Mouse (Mus musculus): ENCODE measurements around the gene Thap7.
"Not testable (repeated sequence)": the region's sequence is repeated elsewhere in the genome, so short reads cannot be mapped to it uniquely, and the experiment has no call there.

The Thap7 gene

GRCm38 (mm10) chr16:17530640-17531288 is at the start of gene Thap7:
Gene Thap7 (minus strand): TSS chr16:17531136.
- DNase-seq (ENCODE audit: low spot score) = peak; percentile 91

DNA sequence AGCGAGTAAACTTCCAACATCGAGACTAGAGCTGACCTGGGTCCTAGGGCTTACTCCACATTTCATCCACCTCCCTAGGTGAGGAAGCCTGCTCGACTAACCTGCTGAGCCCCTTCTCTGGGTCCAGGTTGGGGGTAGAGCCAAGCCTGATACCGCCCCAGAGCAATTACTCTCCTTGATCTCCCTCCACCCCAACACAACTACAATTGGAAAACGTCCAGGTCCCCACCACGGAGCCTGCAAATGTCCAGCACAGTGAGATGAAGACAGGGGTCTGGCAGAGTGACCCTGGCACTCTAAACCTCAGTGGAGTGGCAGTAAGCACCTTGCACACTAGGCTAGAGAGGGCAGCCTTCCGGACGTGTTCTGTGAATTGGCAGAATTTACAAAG is 45.9 kb upstream of the Thap7 start:
- DNase-seq (ENCODE audit: low spot score) = no peak

DNA sequence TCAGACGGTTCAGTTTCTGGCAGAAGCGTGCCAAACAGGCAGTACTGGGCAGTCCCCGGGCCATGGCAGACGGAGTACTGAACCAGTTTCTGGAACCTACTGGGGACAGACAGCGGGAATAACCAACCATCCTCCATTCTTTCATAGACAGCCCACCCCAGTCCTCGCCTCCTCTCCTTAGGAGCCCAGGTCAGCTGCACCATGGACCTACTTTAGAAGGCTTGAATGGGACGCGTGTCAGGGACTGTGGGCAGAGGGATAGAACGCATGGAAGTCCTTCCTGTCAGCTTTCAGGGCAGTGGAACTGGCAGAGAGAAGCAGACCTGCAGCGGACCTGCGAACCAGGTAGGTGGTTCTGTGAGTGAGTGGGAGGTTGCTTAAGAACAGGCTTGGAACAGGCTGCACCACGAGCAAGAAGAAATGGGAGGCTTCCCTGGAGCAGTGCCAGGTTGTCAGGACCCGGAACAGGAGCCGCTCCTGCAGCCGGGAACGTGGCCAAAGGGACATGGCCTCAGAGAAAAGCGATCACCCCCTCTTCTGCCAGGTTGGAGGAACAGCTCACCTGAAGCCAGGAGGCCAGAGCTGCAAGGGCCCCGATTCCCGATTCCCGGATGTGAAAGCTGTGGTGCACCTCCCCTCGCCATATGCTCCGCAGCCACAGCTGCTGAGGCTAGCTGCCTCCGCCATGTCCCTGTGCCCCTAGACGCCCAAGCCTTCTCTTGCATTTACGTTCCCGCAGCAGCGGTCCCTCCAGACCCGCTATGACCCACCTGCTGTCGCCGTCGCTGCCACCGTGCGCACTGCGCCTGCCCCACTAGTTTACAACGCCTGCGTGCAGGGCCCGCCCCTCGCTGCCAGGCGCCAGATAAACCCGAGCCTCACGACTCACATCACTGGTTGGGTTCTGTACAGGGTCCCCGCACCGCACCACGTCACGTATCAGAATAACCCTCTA is 45.2 kb upstream of the Thap7 start:
- DNase-seq (ENCODE audit: low spot score) = no peak

- DNase-seq (ENCODE audit: low spot score) = no peak
Observed at GRCm38 (mm10) chr16:17566186-17566585, 35.2 kb upstream of the Thap7 start.

- DNase-seq (ENCODE audit: low spot score) = no peak
Observed at GRCm38 (mm10) chr16:17564771-17565170, 33.8 kb upstream of the Thap7 start.

GRCm38 (mm10) chr16:17564221-17564620 is 33.3 kb upstream of the Thap7 start:
- no peak for DNase-seq (ENCODE audit: low spot score)

DNA sequence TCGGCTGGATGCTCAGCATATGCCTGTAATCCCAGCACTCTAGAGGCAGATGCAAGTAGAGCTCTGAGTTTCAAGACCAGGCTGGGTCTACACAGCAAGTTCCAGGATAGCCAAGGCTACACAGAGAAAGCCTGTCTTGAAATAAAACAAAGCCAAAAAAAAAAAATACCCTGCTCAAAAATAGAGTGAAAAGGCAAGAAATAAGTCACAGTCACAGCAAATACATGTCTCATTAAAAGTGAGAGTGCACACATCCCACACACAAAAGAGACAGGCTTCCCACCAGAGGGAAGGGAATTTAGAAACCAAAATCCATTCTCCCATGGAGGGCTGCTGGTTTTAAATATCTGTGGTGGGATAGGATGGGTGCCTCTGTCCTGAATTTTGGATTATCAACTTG is 32.6 kb upstream of the Thap7 start:
- no peak for DNase-seq (ENCODE audit: low spot score)

- no peak for DNase-seq (ENCODE audit: low spot score)
Observed at GRCm38 (mm10) chr16:17561751-17562208, 30.8 kb upstream of the Thap7 start, which contains the start of gene P2rx6. Gene P2rx6 (plus strand): TSS chr16:17561885.

DNA sequence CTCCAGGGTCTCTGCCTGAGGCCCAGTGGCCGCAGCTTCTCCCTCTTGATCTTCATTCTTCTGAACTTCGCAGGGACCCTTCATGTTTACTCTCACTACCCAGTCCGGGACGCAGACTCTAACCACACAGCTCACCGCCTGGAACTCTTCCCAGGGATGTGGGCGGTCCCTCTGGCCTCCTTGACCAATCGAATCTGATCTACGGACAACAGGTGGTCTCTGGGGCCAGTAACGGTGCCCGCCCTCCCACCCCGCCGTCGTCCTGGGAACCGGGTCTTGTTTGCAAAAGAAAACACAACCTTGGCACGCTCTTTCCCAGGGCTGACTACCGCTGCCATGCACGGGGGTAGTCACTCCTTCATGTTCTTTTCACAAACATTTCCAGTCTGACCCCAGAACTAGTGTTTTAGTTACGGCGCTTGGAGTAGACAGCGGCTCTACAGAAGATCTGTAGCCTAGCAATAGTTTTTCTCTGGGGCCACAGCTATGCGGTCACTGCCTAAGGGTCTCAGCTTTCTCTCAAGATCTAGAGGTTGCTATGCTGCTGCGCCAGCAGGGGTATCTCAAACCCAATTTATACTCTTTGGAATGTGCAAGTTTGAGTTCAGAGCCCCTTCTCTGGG is 30.3 kb upstream of the Thap7 start, which contains the start of gene Lrrc74b:
TSS of gene Lrrc74b (minus strand) at position 120 of the 623 bp plus-strand sequence.
- no peak for DNase-seq (ENCODE audit: low spot score)

DNA sequence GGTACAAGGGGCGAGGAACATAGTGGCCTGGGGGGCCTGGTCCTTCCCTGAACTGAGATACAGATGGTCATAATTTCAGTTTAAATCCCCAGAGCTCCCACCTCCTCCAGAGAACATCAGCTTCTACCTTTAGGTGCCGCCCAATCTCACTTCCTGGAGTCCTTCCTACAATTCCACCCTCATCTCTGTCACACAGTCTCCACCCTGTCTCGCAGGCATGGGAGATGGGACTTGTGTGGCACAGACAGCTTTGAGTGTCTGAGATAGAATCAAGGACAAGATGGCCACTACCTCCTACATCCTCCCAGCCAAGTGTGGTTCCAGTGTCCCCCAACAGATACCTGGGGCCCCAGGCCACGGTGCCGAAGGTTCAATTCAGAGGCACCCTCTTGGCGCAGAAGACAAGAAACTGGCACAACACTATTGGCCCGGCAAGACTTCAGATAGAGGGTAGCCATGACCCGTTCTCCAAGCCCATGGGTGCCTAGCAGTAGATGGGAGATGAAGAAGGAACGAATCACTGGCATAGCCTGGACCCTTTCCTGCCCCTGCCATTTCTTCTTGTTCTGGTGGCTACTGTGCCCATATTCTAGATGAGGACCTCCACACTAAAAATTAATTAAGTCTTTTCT is 28.6 kb upstream of the Thap7 start:
- no peak for DNase-seq (ENCODE audit: low spot score)

DNA sequence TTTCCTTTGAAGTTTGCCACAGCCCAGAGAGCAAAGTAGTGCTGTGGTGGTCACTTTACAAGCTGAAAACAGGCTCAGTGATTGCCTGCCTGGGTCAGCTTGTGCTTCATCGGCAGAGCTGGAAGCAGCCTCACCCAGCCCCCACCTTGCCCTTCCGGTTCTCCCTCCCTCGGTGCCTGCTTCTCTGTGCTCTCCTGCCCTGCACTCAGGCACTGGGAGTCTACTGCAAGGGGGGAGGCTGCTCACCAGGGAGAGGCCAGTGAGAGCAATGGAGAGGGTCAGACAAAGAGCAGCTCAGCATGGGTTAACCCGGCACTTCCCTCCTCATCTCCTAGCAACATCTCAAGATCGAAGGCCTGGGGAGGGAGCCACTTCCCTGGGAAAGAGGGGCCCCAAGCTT is 27.9 kb upstream of the Thap7 start:
- no peak for DNase-seq (ENCODE audit: low spot score)

DNA sequence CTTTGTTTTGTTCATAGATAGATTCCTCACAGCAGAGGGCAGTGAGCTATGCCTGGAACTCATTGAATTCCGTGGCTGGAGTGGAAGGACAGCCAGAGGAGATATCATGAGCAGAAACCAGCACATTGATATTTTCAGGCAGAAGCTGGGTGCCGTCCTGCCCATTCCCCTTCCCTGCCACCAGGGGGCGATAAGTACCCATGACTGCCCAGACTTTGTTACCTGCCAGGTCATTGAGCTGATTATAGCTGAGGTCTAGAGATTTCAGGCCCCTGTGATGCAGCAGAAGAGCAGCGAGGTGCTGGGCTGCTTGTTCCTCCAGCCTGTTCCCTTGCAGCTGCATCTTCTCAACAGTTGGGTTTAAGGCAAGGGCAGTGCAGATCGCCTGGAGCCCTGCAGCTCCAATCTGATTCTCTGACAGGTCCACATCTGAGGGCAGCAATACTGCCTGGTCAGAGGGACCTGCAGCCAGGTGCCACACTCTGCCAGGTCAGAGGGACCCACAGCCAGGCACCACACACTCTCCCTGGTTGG is 27.1 kb upstream of the Thap7 start:
- peak; percentile 63 for DNase-seq (ENCODE audit: low spot score)

DNA sequence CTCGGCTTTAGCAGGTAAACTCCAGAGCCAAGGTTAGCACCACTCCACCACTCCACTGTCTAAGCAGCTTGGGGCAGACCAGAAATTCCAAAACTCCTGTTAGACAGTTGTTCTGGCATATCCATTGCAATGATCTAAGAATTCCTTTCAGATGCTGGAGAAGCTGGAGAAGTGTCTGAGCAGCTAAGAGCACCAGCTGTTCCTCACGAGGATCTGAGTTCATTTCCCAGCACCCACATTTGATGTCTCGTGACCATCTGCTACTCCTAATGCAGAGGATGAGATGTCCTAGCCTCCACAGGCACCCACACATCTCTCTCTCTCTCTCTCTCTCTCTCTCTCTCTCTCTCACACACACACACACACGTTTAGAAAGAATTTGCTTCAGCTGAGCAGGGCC is 26.0 kb upstream of the Thap7 start:
- DNase-seq (ENCODE audit: low spot score) = no peak

DNA sequence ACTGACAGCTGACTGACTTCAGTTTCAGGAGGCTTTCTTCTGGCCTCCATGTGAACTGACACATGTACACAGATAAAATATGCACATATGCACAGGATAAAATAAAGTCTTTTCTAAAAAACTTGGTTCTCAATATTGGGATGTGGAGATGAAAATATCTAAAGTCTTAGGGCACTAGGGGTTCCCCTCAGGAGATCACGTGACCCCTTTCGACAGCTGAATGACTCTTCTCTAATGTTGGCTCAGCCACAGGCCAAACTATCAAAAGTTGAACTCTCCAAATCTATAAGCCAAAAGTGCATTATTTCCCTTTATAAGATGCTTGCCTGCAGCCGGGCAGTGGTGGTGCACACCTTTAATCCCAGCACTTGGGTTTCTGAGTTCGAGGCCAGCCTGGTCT is 25.2 kb upstream of the Thap7 start:
- no peak for DNase-seq (ENCODE audit: low spot score)

DNA sequence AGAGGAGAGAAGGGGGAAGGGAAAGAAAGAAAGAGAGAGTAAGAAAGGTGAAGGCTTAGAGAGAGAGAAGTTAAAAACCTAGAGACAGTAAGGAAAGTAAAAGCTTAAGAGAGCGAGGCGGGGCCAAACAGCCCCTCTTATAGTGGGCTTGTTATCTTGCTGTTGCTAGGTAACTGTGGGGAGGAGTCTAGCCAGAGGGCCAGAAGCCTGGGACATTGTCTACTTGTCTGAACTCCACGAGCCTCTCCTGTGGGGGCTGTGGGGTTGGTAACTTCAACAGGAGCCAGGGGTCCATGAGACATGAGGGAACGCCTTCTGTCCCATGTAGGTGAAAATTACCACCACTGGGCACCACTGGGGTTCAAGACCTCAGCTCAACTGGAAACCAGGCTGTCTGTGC is 23.8 kb upstream of the Thap7 start:
- not testable (repeated sequence) for DNase-seq (ENCODE audit: low spot score)

GRCm38 (mm10) chr16:17553910-17554685 is 23.2 kb upstream of the Thap7 start:
- no peak for DNase-seq (ENCODE audit: low spot score)

DNA sequence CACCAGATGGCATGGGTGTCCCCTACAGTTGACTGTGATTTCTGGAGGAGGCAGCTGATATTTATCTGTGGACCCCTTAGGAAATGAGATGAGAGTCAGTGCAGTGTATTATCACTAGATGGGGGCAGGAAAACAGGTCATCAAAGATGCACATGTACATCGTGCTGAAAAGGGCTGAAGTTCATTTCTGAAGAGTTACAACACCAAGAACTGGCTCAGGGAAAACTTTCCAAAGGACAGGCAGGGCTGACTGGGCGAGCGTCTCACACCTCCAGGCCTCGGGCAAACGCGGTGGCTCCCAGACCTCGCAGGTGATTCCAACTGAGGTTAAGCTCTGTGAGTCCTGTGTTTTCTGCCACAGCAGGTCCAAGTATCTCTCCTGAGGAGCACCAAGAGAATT is 21.9 kb upstream of the Thap7 start:
- no peak for DNase-seq (ENCODE audit: low spot score)

- DNase-seq (ENCODE audit: low spot score) = no peak
Observed at GRCm38 (mm10) chr16:17542632-17543031, 11.7 kb upstream of the Thap7 start.

GRCm38 (mm10) chr16:17536584-17536983 is 5.6 kb upstream of the Thap7 start:
- no peak for DNase-seq (ENCODE audit: low spot score)

- no peak for DNase-seq (ENCODE audit: low spot score)
Observed at GRCm38 (mm10) chr16:17532676-17533329, 1.9 kb upstream of the Thap7 start.

DNA sequence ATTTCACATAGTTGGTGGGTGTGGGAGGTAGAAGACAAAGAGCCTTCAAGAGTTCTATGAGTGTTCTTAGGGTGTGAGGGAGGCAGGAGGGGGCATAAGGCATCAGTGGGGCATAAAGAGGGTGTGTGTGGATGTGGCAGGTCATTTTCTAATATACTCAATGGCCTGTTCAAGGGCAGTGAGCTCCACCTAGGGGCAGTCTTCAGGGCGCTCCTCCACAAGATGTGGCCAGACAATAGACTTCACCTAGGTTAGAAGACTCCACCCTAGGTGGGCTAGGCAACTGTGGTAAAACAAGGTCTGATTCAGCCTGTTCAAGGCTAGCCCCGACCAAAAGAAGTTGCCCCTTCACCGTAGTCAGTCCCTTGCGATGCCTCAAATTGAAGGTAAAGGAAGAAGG is 1.3 kb upstream of the Thap7 start:
- no peak for DNase-seq (ENCODE audit: low spot score)
